Mouse (Mus musculus): ENCODE measurements at regions not wholly inside any gene's neighbourhood (a gene's known extent, or its start where the extent isn't known, plus 50 kb on each side); places are given as distances from the start of the nearest gene placed in this dataset.

- no peak for DNase-seq (ENCODE audit: low read depth in 1 of 2, low spot score in 2 of 2)
These were observed 131.8 kb downstream of the Klf5 start for GRCm38 (mm10) chr14:99430323-99430722.

- DNase-seq (ENCODE audit: low read depth in 1 of 2, low spot score in 2 of 2) = no peak
These were observed 133.2 kb downstream of the Klf5 start for GRCm38 (mm10) chr14:99431697-99432096.

GRCm38 (mm10) chr14:99434645-99435044 is 136.2 kb downstream of the Klf5 start:
- DNase-seq (ENCODE audit: low read depth in 1 of 2, low spot score in 2 of 2) = no peak

GRCm38 (mm10) chr14:99435512-99435911 is 137.0 kb downstream of the Klf5 start:
- DNase-seq (ENCODE audit: low read depth in 1 of 2, low spot score in 2 of 2) = no peak

- no peak for DNase-seq (ENCODE audit: low read depth in 1 of 2, low spot score in 2 of 2)
These were observed 137.6 kb downstream of the Klf5 start for GRCm38 (mm10) chr14:99436051-99436450.

- no peak for DNase-seq (ENCODE audit: low read depth in 1 of 2, low spot score in 2 of 2)
These were observed 150.6 kb downstream of the Klf5 start for GRCm38 (mm10) chr14:99449112-99449511.

- no peak for DNase-seq (ENCODE audit: low read depth in 1 of 2, low spot score in 2 of 2)
These were observed 151.4 kb downstream of the Klf5 start for GRCm38 (mm10) chr14:99449870-99450269.

GRCm38 (mm10) chr14:99451110-99451795 is 152.8 kb downstream of the Klf5 start:
- DNase-seq (ENCODE audit: low read depth in 1 of 2, low spot score in 2 of 2) = no peak

GRCm38 (mm10) chr14:99453916-99454315 is 155.4 kb downstream of the Klf5 start:
- DNase-seq (ENCODE audit: low read depth in 1 of 2, low spot score in 2 of 2) = no peak

- DNase-seq (ENCODE audit: low read depth in 1 of 2, low spot score in 2 of 2) = no peak
These were observed 158.1 kb downstream of the Klf5 start for GRCm38 (mm10) chr14:99456555-99456954.

- no peak for DNase-seq (ENCODE audit: low read depth in 1 of 2, low spot score in 2 of 2)
These were observed 159.1 kb downstream of the Klf5 start for GRCm38 (mm10) chr14:99457573-99457972.

GRCm38 (mm10) chr14:99472111-99472510 is 173.6 kb downstream of the Klf5 start:
- DNase-seq (ENCODE audit: low read depth in 1 of 2, low spot score in 2 of 2) = peak in 1 of 2 experiments; percentile 5

- no peak for DNase-seq (ENCODE audit: low read depth in 1 of 2, low spot score in 2 of 2)
These were observed 176.8 kb downstream of the Klf5 start for GRCm38 (mm10) chr14:99475271-99475670.

GRCm38 (mm10) chr14:99480325-99481077 is 182.0 kb downstream of the Klf5 start:
- DNase-seq (ENCODE audit: low read depth in 1 of 2, low spot score in 2 of 2) = no peak

- no peak for DNase-seq (ENCODE audit: low read depth in 1 of 2, low spot score in 2 of 2)
These were observed 189.5 kb downstream of the Klf5 start for GRCm38 (mm10) chr14:99487981-99488380.

- DNase-seq (ENCODE audit: low read depth in 1 of 2, low spot score in 2 of 2) = no peak
These were observed 194.7 kb downstream of the Klf5 start for GRCm38 (mm10) chr14:99493197-99493596.

GRCm38 (mm10) chr14:99493659-99494058 is 195.2 kb downstream of the Klf5 start:
- DNase-seq (ENCODE audit: low read depth in 1 of 2, low spot score in 2 of 2) = no peak

GRCm38 (mm10) chr14:99499502-99500266 is 201.2 kb downstream of the Klf5 start:
- DNase-seq (ENCODE audit: low read depth in 1 of 2, low spot score in 2 of 2) = no peak

GRCm38 (mm10) chr14:99504909-99505308 is 206.4 kb downstream of the Klf5 start:
- DNase-seq (ENCODE audit: low read depth in 1 of 2, low spot score in 2 of 2) = no peak

- no peak for DNase-seq (ENCODE audit: low read depth in 1 of 2, low spot score in 2 of 2)
These were observed 211.4 kb downstream of the Klf5 start for GRCm38 (mm10) chr14:99509696-99510536.

- no peak for DNase-seq (ENCODE audit: low read depth in 1 of 2, low spot score in 2 of 2)
These were observed 217.0 kb downstream of the Klf5 start for GRCm38 (mm10) chr14:99515474-99515873.

All from monocyte, adult 2 months (primary cell).